Mouse (Mus musculus) kidney, postnatal 25 days (tissue): ENCODE data around the gene 1110032A03Rik.
A peak's percentile ranks its signal among the peaks of the same experiment; 100 is the strongest.

Experiments
- DNase-seq, 2 experiments: peaks; one replicate each; pipeline ENCODE4 v3.0.0; 2021; ENCODE audit warnings: mixed read lengths in 2 of 2

1110032A03Rik gene

GRCm38 (mm10) chr9:50729600-50729999 is 45.7 kb downstream of the 1110032A03Rik start:
- DNase-seq = peak in 1 of 2 experiments; percentile 62

DNA sequence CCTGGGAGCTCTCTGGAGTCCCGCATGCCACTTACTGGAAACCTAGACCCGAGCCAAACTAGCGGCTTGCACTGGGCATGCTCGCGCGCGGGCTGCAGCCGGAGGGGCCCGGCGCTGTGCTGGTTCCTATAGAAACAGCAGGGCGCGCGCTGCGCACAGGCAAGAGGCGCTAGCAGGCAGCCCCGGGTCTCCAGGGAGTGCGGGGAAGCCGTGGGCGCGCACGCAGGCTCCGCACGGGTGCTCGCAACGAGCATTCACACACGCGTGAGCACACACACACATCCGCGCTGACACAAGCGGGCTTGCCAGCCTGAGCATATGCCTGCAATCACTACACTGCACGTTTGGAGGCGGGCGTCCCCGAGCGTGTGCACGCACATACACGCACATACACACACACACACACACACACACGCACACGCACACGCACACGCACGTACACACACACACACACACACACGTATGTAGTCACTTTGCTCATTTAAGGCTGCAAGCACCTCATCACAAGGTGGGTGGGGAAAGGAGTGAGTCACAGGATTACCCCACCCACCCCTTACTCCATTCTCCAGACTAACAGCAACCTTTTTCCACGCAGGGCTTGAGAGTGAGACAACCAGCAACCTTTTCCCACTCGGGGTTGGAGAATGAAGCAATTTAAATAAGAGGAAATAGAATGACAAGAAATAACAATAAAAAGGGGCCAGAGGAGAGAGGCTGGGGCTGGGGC is 47.2 kb downstream of the 1110032A03Rik start:
- peak; percentile 63 to 78 for DNase-seq

DNA sequence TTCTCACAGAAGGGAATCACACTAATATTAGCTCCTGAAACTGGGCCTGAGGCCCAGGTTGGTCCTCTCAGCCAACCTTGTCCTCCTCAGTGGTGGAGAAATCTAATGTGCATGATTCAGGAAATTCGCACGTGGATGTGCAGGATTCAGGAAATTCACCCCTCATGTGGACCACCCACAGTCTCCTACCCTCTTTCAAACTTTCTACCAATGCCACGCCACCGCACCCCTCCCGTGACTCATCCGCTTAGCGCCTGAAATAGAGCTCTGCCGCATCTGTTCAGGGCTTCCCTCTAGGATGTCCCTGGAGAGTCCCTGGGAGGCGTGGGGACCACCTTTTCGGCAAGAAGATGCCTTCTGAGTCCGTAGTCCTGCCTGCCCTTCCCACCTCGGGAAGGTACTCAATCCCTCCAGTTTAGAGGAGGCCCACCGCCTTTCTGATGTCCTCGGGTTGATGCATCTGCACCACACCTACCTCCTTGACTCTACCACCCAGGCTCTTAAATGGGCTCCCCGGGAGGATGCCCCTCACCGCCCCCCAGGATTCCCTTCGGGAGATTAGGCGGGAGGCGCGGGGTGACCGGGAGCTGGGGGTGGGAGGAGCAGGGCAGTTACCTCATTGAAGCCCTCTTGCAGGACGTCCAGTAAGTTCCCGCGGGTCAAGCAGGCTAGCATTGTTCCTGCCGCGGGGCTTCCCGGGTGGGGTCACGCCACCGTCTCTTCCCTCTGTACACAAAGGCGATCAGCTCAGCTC is 48.0 kb downstream of the 1110032A03Rik start:
- DNase-seq = no peak

GRCm38 (mm10) chr9:50725921-50726590 is 49.3 kb downstream of the 1110032A03Rik start:
- DNase-seq = no peak

DNA sequence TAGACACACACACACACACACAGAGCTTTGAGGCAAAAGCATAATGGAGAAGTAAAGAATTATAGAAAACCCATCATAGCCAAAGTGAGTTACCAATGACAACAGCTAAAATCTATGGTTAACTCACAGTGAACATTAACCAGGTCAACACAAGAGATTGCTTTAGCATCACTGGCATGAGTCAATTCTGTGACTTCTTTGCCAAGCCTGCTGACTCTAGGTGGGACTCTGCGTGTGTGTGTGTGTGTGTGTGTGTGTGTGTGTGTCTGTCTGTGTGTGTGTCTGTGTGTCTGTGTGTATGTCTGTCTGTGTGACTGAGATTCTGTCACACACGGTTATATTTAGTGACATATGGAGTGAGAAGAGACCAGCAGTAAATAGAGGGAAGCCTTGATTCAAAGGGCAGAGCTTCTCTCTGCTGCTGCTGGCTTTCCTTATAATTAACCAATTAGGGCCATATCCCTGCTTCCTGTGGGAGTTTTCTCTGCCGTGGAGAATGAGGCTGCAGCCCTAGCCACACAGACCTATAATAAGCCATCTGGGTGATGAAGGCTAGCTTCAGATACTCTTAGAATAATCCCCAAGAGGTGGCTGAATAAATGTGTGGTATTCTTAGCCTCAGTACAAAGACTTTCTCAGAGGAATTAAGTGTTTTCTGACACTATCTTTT is 50.5 kb downstream of the 1110032A03Rik start:
- no peak for DNase-seq

- DNase-seq = no peak
These were observed 51.2 kb downstream of the 1110032A03Rik start for GRCm38 (mm10) chr9:50724147-50724546.

GRCm38 (mm10) chr9:50723406-50723805 is 51.9 kb downstream of the 1110032A03Rik start:
- DNase-seq = peak; percentile 69 to 81

GRCm38 (mm10) chr9:50722451-50722911 is 52.8 kb downstream of the 1110032A03Rik start:
- no peak for DNase-seq

GRCm38 (mm10) chr9:50721061-50721460 is 54.3 kb downstream of the 1110032A03Rik start:
- DNase-seq = peak in 1 of 2 experiments; percentile 50

GRCm38 (mm10) chr9:50718878-50719277 is 56.4 kb downstream of the 1110032A03Rik start:
- DNase-seq = no peak

GRCm38 (mm10) chr9:50714188-50714587 is 61.1 kb downstream of the 1110032A03Rik start:
- no peak for DNase-seq
